Mouse (Mus musculus) forelimb bud, embryonic 11.5 days (tissue): Measurements from ENCODE around the gene Taf8.

Experiments used
- DNase-seq: peaks from one replicate; pipeline ENCODE4 v3.0.0-alpha.2; 2012; ENCODE audit warnings: low read depth, low spot score

The Taf8 gene

DNA sequence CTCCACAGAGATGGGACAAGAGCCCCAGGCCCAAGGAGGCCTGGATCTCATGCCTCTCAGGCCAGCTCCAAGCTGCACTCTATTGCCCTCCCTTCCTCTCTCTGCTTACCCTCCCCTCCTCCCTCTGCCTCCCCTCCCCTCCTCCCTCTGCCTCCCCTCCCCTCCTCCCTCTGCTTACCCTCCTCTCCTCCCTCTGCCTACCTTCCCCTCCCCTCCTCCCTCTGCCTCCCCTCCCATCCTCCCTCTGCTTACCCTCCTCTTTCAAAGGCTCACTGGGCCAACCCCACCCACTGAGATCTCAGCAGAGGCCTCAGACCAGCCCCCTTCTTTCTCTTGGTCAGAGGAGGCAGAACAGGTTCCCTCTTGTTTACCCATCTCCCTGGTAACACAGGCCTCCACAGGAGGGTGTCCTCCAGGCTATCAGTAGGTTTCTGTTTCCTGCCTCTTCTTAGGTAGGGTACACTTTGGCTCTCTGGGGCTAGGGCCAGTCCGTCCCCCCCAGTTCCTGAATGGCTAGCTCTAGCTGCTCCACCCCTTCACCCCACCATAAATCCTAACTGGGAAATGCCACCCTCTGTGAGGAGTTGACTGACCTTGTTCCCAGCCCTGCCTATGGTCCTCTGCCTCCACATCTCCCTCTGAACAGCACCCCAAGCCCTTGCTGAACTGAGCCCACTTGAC lies 17.7 kb downstream of the Taf8 start:
- no peak for DNase-seq

GRCm38 (mm10) chr17:47482401-47482800 lies 19.7 kb downstream of the Taf8 start:
- peak; percentile 57 for DNase-seq

GRCm38 (mm10) chr17:47479887-47480286 lies 22.2 kb downstream of the Taf8 start:
- DNase-seq, result no peak

DNA sequence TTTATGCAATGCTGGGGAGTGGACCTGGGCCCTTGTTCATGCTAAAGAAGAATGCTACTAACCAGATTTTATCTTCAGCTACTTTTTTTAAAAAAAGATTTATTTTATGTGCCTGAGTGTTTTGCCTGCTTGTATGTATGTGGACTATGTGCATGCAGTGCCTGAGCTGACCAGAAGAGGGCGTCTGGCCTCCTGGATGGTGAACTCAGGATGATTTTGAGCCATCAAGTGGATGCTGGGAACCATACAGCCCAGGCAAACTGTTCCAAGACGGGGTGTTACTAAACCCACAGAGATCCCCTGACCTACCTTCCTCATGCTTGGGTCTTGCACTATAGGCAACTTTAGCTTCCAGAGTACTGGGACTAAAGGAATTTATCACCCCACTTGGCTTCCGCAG lies 26.4 kb downstream of the Taf8 start:
- DNase-seq, result no peak

GRCm38 (mm10) chr17:47475181-47475580 lies 26.9 kb downstream of the Taf8 start:
- DNase-seq, result no peak

GRCm38 (mm10) chr17:47474250-47474649 lies 27.8 kb downstream of the Taf8 start:
- DNase-seq, result no peak

GRCm38 (mm10) chr17:47473434-47473974 lies 28.6 kb downstream of the Taf8 start:
- DNase-seq, result no peak

DNA sequence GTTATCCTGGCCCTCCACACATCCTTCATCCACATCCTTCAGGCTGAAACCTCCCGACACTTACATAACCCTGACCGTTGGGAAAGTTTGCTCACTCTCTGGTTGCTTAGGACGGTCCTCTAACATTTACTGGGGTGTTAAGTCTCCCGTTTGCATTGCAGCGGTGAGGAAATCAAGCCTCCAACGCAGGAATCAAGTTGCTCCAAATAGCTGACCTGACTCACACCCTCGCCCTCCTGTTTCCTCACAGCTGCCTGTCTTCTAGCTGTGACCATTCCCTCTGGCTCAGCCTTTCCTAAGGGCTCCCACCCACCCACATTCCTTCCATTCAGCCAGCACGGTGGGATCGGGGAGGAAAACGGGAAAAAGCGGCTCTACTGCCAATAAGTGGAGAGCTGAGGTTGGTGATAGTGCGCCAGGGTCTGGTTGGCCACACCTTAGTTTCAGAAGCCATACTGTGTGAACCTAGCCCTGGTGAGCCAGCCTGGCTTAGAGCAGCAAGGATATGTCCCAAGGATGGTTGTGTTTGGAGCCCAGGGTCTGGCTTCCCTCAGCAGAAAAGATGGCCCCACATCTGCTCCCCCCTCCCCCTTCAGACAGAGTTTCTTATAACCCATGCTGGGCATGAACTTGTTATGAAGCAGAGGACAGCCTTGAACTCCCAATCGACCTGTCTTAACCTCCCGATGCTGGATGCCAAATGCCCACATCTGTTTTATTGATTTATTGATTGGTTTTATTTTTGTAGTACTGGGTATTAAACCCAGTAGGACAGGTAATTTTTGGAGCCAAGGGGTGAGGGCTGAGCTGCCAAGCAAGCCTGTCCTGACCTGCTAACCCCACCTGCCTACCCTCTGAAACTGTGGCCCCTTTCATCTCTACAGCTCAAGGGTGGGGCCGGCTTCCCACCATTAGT lies 29.4 kb downstream of the Taf8 start:
- no peak for DNase-seq

DNA sequence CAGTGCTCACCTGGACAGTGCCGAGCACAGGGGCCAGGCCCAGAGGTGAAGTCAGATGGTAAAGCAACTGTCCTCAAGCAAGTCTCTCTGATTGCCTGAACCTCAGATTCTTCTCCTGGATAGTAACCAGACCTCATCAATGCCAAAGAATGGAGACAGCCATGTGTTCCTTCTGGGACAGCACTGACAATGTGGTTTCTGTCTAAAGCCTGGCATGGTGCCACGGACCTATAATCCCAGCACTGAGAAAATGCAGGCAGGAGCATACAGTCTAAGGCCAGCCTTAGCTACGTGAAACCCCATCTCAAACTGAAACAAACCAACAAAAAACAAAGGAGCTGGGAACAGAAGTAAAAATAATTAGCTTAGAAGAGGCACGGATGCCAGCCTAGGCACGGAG lies 31.4 kb downstream of the Taf8 start:
- DNase-seq, result no peak

- DNase-seq, result no peak
Observed at GRCm38 (mm10) chr17:47470121-47470520, 32.0 kb downstream of the Taf8 start.

DNA sequence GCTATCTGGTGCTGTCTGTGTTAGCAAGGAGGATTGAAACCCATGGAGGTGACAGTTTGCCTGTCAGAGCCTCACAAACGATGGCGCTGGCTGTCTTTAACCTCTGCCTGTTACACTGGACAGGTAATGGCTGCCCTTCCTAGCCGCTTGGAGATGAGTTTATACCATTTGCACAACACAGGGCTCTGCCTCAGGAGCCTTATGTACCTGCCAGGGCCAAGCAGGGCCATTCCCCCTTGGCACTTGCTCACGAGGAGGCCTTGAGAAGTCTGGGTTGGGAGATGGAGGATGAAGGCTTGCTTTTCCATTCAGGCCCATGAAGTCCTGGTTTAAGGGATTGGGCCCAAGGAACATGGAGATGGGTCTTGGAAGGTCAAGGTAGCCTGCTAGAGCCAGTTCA lies 32.5 kb downstream of the Taf8 start:
- no peak for DNase-seq

DNA sequence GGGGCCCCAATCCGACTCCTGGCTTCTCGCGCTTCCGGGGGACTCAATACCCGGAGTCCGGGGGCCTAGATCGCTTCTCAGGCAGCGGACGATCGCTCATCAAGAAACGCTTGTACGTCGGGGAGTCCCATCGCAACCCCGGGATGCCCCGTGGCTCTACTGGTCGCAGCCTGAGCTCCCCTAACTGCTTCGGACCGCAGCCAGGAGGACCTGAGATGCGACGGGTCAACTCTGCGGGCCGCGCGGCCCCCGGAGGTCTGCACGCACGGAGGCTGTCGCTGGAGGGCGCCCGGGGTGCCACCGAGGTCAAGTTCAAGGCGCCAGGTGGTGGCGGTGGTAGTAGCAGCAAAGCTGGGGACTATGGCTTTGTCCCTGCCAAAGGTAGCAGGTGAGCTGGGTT lies 33.6 kb downstream of the Taf8 start:
- no peak for DNase-seq

GRCm38 (mm10) chr17:47468063-47468462 lies 34.0 kb downstream of the Taf8 start:
- no peak for DNase-seq

- DNase-seq, result no peak
Observed at GRCm38 (mm10) chr17:47467659-47468058, 34.4 kb downstream of the Taf8 start.

GRCm38 (mm10) chr17:47466284-47466683 lies 35.8 kb downstream of the Taf8 start:
- DNase-seq, result no peak

GRCm38 (mm10) chr17:47465016-47465415 lies 37.1 kb downstream of the Taf8 start:
- no peak for DNase-seq

DNA sequence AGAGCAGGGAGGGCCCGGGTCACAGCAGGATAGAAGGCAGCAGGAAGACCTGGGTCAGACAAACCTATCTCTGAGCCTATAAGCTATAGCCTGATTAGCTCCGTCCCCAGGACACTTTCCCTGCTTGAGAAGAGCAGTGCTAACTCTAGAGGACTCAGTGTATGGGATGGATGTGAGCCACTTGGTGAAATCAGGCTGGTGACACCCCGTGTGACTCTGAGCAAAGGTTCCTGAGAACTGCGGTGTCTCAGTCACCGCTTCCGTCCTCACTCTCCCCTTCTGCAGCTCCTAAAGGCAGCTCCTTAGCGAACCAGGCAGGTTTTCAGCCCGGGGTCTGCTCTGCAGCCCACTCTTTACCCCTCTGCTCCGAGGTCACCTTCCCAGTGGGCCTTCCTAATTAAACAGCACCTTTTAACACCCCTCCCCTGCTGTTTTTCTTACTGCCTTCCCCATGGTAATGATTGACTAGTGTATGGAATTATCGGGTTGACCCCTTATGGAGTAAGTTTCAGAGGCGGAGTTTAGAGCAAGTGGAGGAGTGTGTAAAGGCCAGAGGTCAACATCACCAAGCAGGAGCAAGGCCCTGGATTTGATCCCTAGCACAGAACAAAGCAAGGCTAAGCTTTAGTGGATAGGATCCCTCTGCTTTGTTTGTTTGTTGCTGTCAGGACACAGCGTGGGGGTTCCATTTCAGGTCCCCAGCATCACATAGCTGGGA lies 37.7 kb downstream of the Taf8 start:
- no peak for DNase-seq

GRCm38 (mm10) chr17:47462728-47463388 lies 39.2 kb downstream of the Taf8 start:
- DNase-seq, result no peak

- no peak for DNase-seq
Observed at GRCm38 (mm10) chr17:47462209-47462608, 39.9 kb downstream of the Taf8 start.

GRCm38 (mm10) chr17:47461688-47462087 lies 40.4 kb downstream of the Taf8 start:
- DNase-seq, result no peak

DNA sequence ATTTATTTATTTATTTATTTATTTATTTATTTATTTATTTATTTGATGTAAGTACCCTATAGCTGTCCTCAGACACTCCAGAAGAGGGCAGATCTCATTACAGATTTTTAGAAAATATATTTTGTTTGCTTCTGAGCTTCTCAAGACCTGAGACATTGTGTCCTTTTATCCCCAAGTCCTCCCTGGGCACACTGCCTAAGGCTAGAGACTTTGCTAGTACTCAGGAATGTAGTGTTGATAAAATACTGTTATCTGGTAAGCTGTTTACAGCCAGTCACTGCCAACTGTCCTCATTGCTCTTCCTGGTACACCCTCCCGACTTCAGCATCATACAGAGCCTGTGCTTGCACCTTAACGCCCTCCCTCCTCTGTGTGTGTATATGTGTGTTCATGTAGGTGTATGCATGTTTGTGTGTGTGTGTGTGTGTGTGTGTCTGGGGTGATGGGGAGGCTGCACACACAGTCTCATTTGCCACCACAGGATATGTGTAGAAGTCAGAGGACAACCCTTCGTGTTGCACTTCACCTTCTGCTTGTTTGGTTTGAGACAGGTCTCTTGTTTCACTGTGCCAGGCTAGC lies 42.7 kb downstream of the Taf8 start:
- DNase-seq, result no peak
